Mouse (Mus musculus): ENCODE measurements around the gene Slc22a14. TPM values are rescaled to one million over a fixed set of nuclear protein-coding genes. Genes with fewer than 3 reads are reported as not detected.
"Not testable (repeated sequence)": the region's sequence is repeated elsewhere in the genome, so short reads cannot be mapped to it uniquely, and the experiment has no call there.

The Slc22a14 gene
- polyA plus RNA-seq, 1 experiment from 2014 or later: not detected

DNA sequence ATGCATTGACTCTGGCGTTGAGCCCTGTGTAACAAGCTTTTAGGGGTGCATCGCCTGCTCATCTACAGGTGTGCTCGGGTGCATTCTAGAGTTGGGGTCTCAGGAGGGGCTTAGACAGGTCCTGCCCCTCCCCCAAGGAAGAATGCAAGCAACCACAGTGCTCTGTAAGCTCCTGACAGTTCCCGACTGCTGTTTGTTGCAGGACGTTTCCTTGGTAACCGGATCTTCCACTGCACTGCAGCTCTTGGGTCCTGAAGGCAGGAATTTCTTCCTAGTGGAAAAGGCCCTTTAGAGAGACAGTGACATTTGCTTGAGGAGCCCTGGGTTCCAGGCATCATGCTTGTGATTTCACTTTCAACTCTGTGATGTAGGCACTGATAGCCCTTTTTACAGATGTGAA, 17.2 kb upstream of the Slc22a14 start:
- Histone ChIP-seq H3K4me3 (ENCODE audit: low read depth, low read length) (no peak overlapping the region), H3K36me3 (ENCODE audit: insufficient read depth, low read length) (no peaks in the 10 kb centered on the region), H3K9me3 (ENCODE audit: low read length) (no peaks in the 10 kb centered on the region), H3K27ac (ENCODE audit: low read length) (no peak overlapping the region), H3K4me1 (ENCODE audit: insufficient read depth, low read depth, low read length) (no peaks in the 10 kb centered on the region), H3K4me2 (replicated peaks; ENCODE audit: low read depth, low read length) (no peak overlapping the region), H3K9ac (replicated peaks; ENCODE audit: low read depth) (no peak overlapping the region), H3K27me3 (replicated peaks; ENCODE audit: insufficient read depth, low read length) (no peaks in the 10 kb centered on the region)
- DNase-seq (ENCODE audit: low spot score) (no peak), ATAC-seq (no peak)
- TF ChIP-seq CTCF (IDR thresholded peaks at IDR 0.05) (no peak), EP300 (IDR thresholded peaks at IDR 0.05) (no peak)
- 63% methylated on average over 6 of the region's 6 CpGs for WGBS

GRCm38 (mm10) chr9:119378231-119378630, 12.9 kb upstream of the Slc22a14 start:
- H3K4me1 ChIP-seq (ENCODE audit: insufficient read depth, low read depth, low read length): no peaks in the 10 kb centered on the region
- WGBS: 87% methylated on average over 4 of the region's 4 CpGs
- ATAC-seq: no peak

DNA sequence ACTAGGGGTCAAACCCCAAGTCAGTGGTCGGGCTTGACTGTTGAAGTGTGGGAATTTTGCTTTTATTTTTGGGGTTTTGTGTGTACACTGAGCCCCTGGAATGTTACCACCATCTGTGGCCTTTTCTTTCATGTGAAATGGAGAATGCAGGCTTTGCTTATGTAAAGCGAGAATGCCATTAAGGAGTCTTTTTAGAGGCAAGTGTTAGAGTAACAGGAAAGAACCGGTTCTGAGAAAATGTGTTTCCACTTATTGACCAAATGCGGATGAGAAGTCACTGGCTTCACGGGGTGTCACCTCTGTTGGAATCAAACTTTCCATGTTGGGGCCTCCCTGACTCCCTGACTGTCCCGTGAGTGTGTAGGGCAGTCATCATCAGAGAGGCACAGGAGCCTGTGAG, 10.2 kb upstream of the Slc22a14 start:
- Histone ChIP-seq H3K9me3 (ENCODE audit: low read length) (no peaks in the 10 kb centered on the region), H3K4me3 (ENCODE audit: low read depth, low read length) (no peak overlapping the region), H3K27ac (ENCODE audit: low read length) (no peak overlapping the region), H3K27me3 (replicated peaks; ENCODE audit: insufficient read depth, low read length) (no peaks in the 10 kb centered on the region), H3K4me1 (ENCODE audit: insufficient read depth, low read depth, low read length) (no peaks in the 10 kb centered on the region), H3K9ac (replicated peaks; ENCODE audit: low read depth) (no peak overlapping the region), H3K4me2 (replicated peaks; ENCODE audit: low read depth, low read length) (no peak overlapping the region), H3K36me3 (ENCODE audit: insufficient read depth, low read length) (no peaks in the 10 kb centered on the region)
- DNase-seq (ENCODE audit: low spot score) (no peak), ATAC-seq (no peak)
- no peak for TF ChIP-seq CTCF (IDR thresholded peaks at IDR 0.05)
- TF ChIP-seq EP300 (IDR thresholded peaks at IDR 0.05): no peak
- 63% methylated on average over 6 of the region's 6 CpGs for WGBS

More at GRCm38 (mm10) chr9:119378231-119378630, 12.9 kb upstream of the Slc22a14 start:
- TF ChIP-seq CTCF (IDR thresholded peaks at IDR 0.05) (no peak), EP300 (IDR thresholded peaks at IDR 0.05) (no peak)
- Histone ChIP-seq H3K27ac (ENCODE audit: low read length) (no peak overlapping the region), H3K4me2 (replicated peaks; ENCODE audit: low read depth, low read length) (no peak overlapping the region), H3K36me3 (ENCODE audit: insufficient read depth, low read length) (no peaks in the 10 kb centered on the region), H3K4me3 (ENCODE audit: low read depth, low read length) (no peak overlapping the region), H3K9ac (replicated peaks; ENCODE audit: low read depth) (no peak overlapping the region), H3K27me3 (replicated peaks; ENCODE audit: insufficient read depth, low read length) (no peaks in the 10 kb centered on the region), H3K9me3 (ENCODE audit: low read length) (no peaks in the 10 kb centered on the region)
- no peak for DNase-seq (ENCODE audit: low spot score)

DNA sequence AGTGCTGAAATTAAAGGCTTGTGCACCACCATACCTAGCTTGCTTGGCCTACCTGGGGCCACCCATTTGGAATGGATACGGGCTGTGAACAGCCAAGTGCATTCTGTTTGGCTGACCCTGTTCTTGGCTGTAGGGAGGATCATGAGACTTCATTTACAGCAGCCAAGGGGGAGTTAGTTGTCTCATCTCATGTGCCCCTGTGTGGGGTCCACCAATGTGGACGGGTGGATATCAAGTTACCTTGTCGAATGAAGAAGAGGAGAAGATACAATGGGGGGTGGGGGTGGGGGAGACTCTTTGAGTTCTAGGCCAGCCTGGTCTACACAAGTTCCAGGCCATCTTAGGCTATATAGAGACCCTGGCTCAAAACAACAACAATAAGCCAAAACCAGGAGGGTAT, 9.7 kb upstream of the Slc22a14 start:
- H3K4me2 ChIP-seq (replicated peaks; ENCODE audit: low read depth, low read length): no peak overlapping the region
- H3K27me3 ChIP-seq (replicated peaks; ENCODE audit: insufficient read depth, low read length): no peaks in the 10 kb centered on the region
- ATAC-seq: no peak
- H3K36me3 ChIP-seq (ENCODE audit: insufficient read depth, low read length): no peaks in the 10 kb centered on the region
- no peak overlapping the region for H3K27ac ChIP-seq (ENCODE audit: low read length)
- no peak for DNase-seq (ENCODE audit: low spot score)
- no peak for TF ChIP-seq EP300 (IDR thresholded peaks at IDR 0.05)
- no peak for TF ChIP-seq CTCF (IDR thresholded peaks at IDR 0.05)
- H3K9me3 ChIP-seq (ENCODE audit: low read length): no peaks in the 10 kb centered on the region
- no peak overlapping the region for H3K9ac ChIP-seq (replicated peaks; ENCODE audit: low read depth)
- no peaks in the 10 kb centered on the region for H3K4me1 ChIP-seq (ENCODE audit: insufficient read depth, low read depth, low read length)
- H3K4me3 ChIP-seq (ENCODE audit: low read depth, low read length): no peak overlapping the region
- 71% methylated on average over 3 of the region's 3 CpGs for WGBS

- no peak overlapping the region for H3K4me2 ChIP-seq (replicated peaks; ENCODE audit: low read depth, low read length)
- H3K27ac ChIP-seq (ENCODE audit: low read length): no peak overlapping the region
- H3K4me1 ChIP-seq (ENCODE audit: insufficient read depth, low read depth, low read length): no peaks in the 10 kb centered on the region
- TF ChIP-seq EP300 (IDR thresholded peaks at IDR 0.05): no peak
- TF ChIP-seq CTCF (IDR thresholded peaks at IDR 0.05): no peak
- WGBS: 60% methylated on average over 4 of the region's 4 CpGs
- no peaks in the 10 kb centered on the region for H3K36me3 ChIP-seq (ENCODE audit: insufficient read depth, low read length)
- DNase-seq (ENCODE audit: low spot score) (no peak), ATAC-seq (no peak)
- no peaks in the 10 kb centered on the region for H3K27me3 ChIP-seq (replicated peaks; ENCODE audit: insufficient read depth, low read length)
- H3K9ac ChIP-seq (replicated peaks; ENCODE audit: low read depth): no peak overlapping the region
- no peaks in the 10 kb centered on the region for H3K9me3 ChIP-seq (ENCODE audit: low read length)
- no peak overlapping the region for H3K4me3 ChIP-seq (ENCODE audit: low read depth, low read length)
Observed at GRCm38 (mm10) chr9:119371251-119371650, 5.9 kb upstream of the Slc22a14 start.

DNA sequence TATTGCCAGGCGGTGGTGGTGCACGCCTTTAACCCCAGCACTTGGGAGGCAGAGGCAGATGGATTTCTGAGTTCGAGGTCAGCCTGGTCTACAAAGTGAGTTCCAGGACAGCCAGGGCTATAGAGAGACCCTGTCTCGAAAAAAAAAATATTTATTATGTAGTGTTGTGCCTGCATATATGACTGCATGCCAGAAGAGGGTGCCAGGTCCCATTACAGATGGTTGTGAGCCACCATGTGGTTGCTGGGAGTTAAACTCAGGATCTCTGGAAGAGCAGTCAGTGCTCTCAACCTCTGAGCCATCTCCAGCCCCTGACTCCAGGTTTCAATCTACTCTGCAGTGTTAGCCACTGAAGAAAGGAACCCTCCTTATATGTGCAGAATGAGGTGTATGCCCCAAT, 5.4 kb upstream of the Slc22a14 start:
- H3K27ac ChIP-seq (ENCODE audit: low read length); H3K4me1 ChIP-seq (ENCODE audit: insufficient read depth, low read depth, low read length); ATAC-seq; H3K9me3 ChIP-seq (ENCODE audit: low read length); H3K27me3 ChIP-seq (replicated peaks; ENCODE audit: insufficient read depth, low read length); H3K4me2 ChIP-seq (replicated peaks; ENCODE audit: low read depth, low read length); H3K9ac ChIP-seq (replicated peaks; ENCODE audit: low read depth); H3K4me3 ChIP-seq (ENCODE audit: low read depth, low read length); H3K36me3 ChIP-seq (ENCODE audit: insufficient read depth, low read length); DNase-seq (ENCODE audit: low spot score): not testable (repeated sequence)
- peak; percentile 25; the same call in 1 of the 2 replicates for TF ChIP-seq CTCF (IDR thresholded peaks at IDR 0.05)
- WGBS: 86% methylated on average over 4 of the region's 4 CpGs

- WGBS: 94% methylated on average over 3 of the region's 3 CpGs
- H3K4me3 ChIP-seq (ENCODE audit: low read depth, low read length): no peak overlapping the region
- H3K4me2 ChIP-seq (replicated peaks; ENCODE audit: low read depth, low read length): no peak overlapping the region
- DNase-seq (ENCODE audit: low spot score): no peak
- H3K27me3 ChIP-seq (replicated peaks; ENCODE audit: insufficient read depth, low read length): no peaks in the 10 kb centered on the region
- no peaks in the 10 kb centered on the region for H3K9me3 ChIP-seq (ENCODE audit: low read length)
- H3K27ac ChIP-seq (ENCODE audit: low read length): no peak overlapping the region
- no peak overlapping the region for H3K9ac ChIP-seq (replicated peaks; ENCODE audit: low read depth)
- ATAC-seq: no peak
- H3K4me1 ChIP-seq (ENCODE audit: insufficient read depth, low read depth, low read length): no peaks in the 10 kb centered on the region
- TF ChIP-seq EP300 (IDR thresholded peaks at IDR 0.05): no peak
- H3K36me3 ChIP-seq (ENCODE audit: insufficient read depth, low read length): no peaks in the 10 kb centered on the region
Observed at GRCm38 (mm10) chr9:119368367-119368766, 3.0 kb upstream of the Slc22a14 start.
